Mouse (Mus musculus) c-Kit-positive CD71-negative TER-119-negative erythroid progenitor cells, embryonic 14.5 days (primary cell): ENCODE measurements around the gene Gpx5.
A peak's percentile ranks its signal among the peaks of the same experiment; 100 is the strongest.

Experiments used
- DNase-seq: peaks from one replicate; pipeline ENCODE4 v3.0.0-alpha.2; 2013; ENCODE audit warnings: low read depth

Gene Gpx5

GRCm38 (mm10) chr13:21292631-21293030 is at the start of gene Gpx5:
Gene Gpx5, minus strand, starts transcription at chr13:21292731.
- no peak for DNase-seq

- DNase-seq: no peak
These were observed 34.9 kb upstream of the Gpx5 start for GRCm38 (mm10) chr13:21327424-21327823.

- peak; percentile 64 for DNase-seq
These were observed 34.2 kb upstream of the Gpx5 start for GRCm38 (mm10) chr13:21326657-21327211.

GRCm38 (mm10) chr13:21326191-21326590 is 33.7 kb upstream of the Gpx5 start:
- no peak for DNase-seq

- no peak for DNase-seq
These were observed 30.9 kb upstream of the Gpx5 start for GRCm38 (mm10) chr13:21323405-21323804.

- DNase-seq: no peak
These were observed 30.2 kb upstream of the Gpx5 start for GRCm38 (mm10) chr13:21322509-21323375.

GRCm38 (mm10) chr13:21321890-21322494 is 29.5 kb upstream of the Gpx5 start:
- DNase-seq: no peak

- no peak for DNase-seq
These were observed 27.7 kb upstream of the Gpx5 start for GRCm38 (mm10) chr13:21320262-21320661.

GRCm38 (mm10) chr13:21313903-21314302 is 21.4 kb upstream of the Gpx5 start:
- no peak for DNase-seq

- DNase-seq: no peak
These were observed 20.3 kb upstream of the Gpx5 start for GRCm38 (mm10) chr13:21312854-21313253.

GRCm38 (mm10) chr13:21311926-21312325 is 19.4 kb upstream of the Gpx5 start, which contains the start of gene Gpx6:
Gene Gpx6, plus strand, starts transcription at chr13:21312125.
- no peak for DNase-seq

- no peak for DNase-seq
These were observed 17.3 kb upstream of the Gpx5 start for GRCm38 (mm10) chr13:21309788-21310187.

- no peak for DNase-seq
These were observed 12.0 kb upstream of the Gpx5 start for GRCm38 (mm10) chr13:21304483-21305066.

GRCm38 (mm10) chr13:21298557-21298956 is 6.0 kb upstream of the Gpx5 start:
- no peak for DNase-seq

GRCm38 (mm10) chr13:21279559-21279958 is 13.0 kb downstream of the Gpx5 start:
- DNase-seq: peak; percentile 76

- no peak for DNase-seq
These were observed 13.5 kb downstream of the Gpx5 start for GRCm38 (mm10) chr13:21279076-21279475.

- no peak for DNase-seq
These were observed 16.0 kb downstream of the Gpx5 start for GRCm38 (mm10) chr13:21276551-21276950.

- DNase-seq: peak; percentile 80
These were observed 16.5 kb downstream of the Gpx5 start for GRCm38 (mm10) chr13:21275815-21276550.

- DNase-seq: no peak
These were observed 17.3 kb downstream of the Gpx5 start for GRCm38 (mm10) chr13:21275021-21275814.

GRCm38 (mm10) chr13:21268262-21268661 is 24.3 kb downstream of the Gpx5 start:
- DNase-seq: no peak

- no peak for DNase-seq
These were observed 25.0 kb downstream of the Gpx5 start for GRCm38 (mm10) chr13:21267541-21267940.
